Mouse (Mus musculus): ENCODE data around the gene Fkbp5.

GRCm38 (mm10) chr17:28523355-28524008 is 6.2 kb upstream of the Fkbp5 start:
- TF ChIP-seq POLR2A (IDR thresholded peaks at IDR 0.05; ENCODE audit: borderline replicate concordance, control insufficient read depth, low read depth, low read length): no peak
- no peak for TF ChIP-seq CTCF (IDR thresholded peaks at IDR 0.05; ENCODE audit: control insufficient read depth, insufficient read depth, low read length)
